Mouse (Mus musculus): ENCODE results near the gene Galnt18.

The Galnt18 gene

DNA sequence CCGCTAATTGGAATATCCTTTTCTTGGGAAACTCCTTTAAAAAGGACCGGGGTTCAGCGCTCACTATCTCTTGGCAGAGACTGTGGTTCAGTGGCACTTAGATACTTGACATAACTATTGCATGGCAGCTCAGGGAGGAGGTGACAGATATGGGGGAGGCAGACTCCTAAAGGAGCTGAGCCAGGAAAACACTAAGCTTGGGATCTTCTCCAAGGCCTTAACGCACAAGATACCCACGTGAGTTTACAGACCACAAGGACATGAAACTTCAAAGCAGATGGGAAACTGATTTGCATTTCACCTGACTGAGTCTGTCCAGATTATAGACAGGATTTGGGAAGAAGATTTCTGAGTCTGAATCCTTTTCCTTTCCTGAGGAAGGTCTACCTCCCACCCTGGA is 141.3 kb downstream of the Galnt18 start:
- in situ Hi-C loops (cut with MboI, MseI), result no loop called here

DNA sequence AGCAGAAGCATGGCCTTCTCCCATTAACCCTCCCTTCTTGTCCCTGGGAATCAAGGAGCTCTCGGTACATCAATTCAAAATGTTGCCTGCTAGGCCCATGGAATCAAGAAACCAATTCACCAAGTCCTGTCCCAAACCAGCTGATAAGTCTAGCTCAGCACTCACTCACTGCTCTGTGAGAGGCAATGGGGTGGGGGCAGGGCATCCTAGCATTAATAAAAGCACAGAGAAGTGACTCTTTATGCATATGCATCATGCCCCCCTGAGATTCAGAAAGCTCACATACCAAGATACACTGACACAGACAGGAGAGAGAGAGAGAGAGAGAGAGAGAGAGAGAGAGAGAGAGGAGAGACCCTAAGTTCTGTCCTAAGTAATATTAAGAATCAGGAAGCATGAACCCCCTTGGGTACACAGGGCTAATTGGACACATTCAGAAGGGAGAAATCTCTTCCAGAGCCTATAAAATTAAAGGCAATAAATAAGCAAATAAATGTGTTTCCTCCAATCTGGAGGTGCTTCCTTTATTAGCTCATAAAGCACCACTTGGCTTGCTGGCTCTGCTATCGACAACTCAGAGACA is 141.8 kb downstream of the Galnt18 start:
- in situ Hi-C loops (cut with MboI, MseI), result no loop called here

DNA sequence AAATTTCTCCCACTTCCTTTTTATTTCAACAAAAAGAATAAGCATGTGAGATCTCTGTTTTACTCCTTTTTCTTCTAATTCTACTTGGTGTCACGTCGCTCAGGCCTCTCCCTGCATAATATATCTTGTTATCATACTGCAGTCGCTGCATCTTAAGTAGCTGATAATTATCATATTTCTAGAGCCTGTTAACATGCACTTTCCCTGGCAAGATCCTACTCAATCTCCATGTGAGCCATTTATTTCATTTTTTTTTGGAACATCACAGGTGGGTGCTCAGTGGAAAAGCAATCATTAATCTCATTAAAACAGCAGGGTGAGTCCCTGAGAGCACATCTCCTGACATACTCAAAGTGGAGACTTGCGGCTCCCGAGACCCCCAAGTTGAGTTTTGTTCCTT is 143.3 kb downstream of the Galnt18 start:
- in situ Hi-C loops (cut with MboI, MseI), result no loop called here

DNA sequence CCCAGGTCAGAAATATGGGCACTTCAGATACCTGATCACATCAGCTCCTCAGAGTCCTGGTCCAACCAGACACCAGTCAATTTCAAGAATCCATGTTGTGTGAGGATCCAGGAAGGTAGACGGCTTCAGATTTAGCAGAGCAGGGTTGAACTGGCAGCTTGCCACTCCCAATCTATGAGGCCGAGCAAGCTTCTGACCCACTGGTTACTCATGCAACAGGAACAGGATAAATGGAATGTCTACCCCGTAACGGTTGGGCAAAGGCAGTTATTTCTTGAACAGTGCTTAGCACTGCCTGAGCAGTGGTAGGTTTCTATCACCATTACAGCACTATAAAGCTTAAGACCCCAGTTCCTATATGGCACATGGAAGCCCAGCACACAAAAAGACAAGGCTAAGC is 148.5 kb downstream of the Galnt18 start:
- in situ Hi-C loops (cut with MboI, MseI), result no loop called here

DNA sequence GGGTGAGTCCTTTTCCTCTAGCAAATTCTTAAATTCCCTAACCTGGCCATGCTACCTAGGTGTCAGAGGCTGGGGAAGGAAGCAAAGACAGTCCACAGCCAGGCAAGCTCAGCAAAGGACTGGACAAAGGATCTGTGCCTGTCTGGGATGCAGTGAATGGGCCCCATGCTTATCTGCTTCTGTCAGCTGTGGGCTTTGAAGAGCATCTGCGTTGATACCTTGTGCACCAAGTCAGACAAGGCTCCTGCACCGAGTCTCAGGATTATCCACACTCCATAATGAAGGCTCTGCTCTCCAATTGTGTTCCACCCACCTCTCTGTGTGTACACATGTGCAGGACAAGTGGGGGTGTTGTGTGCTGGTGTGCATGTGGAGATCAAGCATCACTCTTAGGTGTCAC is 153.5 kb downstream of the Galnt18 start:
- in situ Hi-C loops (cut with MboI, MseI), result no loop called here

GRCm38 (mm10) chr7:111625736-111626135 is 154.0 kb downstream of the Galnt18 start:
- in situ Hi-C loops (cut with MboI, MseI), result no loop called here

GRCm38 (mm10) chr7:111616231-111616937 is 163.4 kb downstream of the Galnt18 start:
- in situ Hi-C loops (cut with MboI, MseI), result no loop called here

DNA sequence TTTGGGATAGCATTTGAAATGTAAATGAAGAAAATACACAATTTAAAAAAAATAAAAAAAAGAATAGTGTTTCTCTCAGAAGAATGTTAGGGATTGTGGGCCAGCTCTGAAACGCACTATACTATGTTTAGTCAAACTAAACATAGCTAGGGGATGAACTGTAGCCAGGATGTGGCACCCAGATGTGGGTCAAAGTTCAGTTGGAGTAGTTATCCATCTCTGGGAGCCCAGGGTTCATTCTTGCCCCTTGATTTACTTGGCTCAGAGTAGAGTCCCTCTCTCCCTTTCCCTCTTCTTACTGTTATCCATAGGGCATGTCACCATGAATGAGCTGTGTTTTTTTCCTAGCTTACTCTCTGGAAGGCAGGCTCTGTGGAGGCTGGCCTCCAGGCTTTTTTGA is 165.3 kb downstream of the Galnt18 start:
- in situ Hi-C loops (cut with MboI, MseI), result no loop called here

DNA sequence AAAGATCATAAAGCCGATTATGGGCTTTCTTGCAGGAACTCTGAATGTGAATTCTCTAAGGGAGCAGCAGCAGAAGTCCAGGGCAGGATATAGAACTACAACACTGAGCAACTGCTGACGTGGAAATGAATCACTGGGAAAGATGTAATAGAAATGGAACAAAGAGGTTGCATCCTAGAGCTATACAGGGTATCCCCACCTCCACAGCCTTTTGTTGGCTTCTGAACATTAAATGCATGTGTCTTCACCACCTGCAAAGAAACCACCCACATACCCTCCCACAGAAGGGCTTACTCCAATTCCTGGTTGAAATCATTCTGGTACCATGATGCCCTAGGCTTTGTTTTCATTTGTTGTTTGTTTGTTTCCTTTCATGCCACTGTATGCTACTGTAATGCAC is 172.3 kb downstream of the Galnt18 start:
- in situ Hi-C loops (cut with MboI, MseI), result no loop called here

DNA sequence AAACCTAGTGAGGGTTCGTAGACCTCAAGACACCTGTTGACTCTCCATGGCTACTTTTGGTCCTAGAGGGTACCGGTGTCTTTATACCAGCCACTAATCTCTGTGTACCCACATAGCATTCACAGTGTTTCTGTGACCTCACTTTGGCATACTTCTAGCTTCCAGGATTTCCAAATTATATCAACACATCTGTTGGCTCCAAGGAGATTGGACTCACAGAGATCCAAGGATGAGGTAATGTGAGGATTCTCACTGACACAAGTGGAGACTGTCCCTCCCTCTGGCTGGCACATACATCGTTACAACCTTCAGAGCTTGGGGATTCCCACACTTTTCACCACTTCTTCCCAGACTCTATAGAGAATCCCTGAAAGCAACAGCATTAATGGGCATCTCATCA is 173.7 kb downstream of the Galnt18 start:
- in situ Hi-C loops (cut with MboI, MseI), result no loop called here

DNA sequence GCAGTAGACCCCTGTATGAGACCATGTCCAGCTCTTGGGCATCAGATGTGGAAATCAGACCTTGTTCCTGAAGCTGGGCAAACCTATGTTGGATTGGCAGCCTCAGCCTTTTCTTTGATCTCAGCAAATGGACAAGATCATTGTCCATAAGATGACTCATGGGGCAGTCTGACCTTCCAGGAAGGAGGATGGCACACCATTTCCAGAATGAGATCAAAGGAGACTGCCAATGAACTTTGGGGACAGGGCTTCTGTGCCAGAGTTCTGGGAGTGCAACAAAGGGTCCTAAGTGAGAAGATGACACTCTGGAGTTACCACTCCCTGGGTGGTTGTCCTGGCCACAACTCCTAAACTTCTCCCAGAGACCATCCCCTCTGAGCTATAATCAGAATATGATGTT is 174.1 kb downstream of the Galnt18 start:
- in situ Hi-C loops (cut with MboI, MseI), result no loop called here

- in situ Hi-C loops (cut with MboI, MseI), result no loop called here
Measured at GRCm38 (mm10) chr7:111604578-111605208, 175.1 kb downstream of the Galnt18 start.

DNA sequence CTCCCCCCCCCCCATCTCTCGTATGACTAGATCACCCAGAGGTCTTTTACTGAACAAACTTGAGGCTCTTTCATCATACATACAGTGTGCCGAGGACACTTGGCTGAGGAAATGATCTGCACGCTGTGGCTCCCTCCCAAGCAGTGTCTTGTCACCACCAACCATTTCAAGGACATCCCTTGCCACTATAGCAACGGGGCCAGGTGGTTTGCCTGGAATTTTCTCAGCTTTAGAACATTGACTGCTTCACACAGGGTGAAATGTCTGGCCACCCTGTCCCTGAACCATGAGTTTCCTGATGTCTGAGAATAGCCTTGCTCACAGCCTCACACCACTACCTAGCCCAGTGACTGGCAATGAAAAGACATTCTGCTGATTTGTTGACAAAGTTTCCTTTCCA is 176.6 kb downstream of the Galnt18 start:
- in situ Hi-C loops (cut with MboI, MseI), result no loop called here

DNA sequence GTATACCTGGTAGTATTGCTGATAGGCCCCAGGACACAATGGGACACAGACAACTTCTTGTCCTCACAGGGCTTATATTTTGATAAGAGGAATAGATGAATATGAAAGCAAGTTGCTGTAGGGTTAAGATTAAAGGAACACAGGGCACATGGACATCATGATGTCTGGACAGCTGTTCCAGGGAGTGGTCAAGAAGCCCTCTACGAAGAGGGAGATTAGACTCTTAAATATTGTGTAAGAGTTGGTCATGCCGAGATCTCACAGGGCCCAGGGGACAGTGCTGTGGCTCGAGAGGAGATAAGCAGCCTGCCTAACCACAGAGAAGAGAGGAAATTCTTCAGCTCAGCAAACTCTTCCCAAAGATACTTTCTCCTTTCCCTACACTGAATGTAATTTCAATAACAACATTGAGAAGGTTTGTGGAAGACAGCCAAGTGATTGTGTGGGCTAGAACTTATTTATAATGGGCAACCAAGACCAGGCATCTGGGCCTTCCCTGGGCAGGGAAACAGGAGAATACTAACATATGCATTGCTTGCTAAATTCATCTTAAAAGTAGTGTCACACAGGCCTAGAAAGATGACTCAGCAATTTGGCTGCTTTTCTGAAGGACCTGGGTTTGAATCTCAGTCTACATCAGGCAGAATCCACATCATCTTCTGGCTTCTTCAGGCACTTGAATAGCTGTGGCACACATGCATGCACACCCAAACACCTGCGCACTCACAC is 178.3 kb downstream of the Galnt18 start:
- in situ Hi-C loops (cut with MboI, MseI), result no loop called here

GRCm38 (mm10) chr7:111600756-111601155 is 179.0 kb downstream of the Galnt18 start:
- in situ Hi-C loops (cut with MboI, MseI), result no loop called here

GRCm38 (mm10) chr7:111593680-111594079 is 186.1 kb downstream of the Galnt18 start:
- in situ Hi-C loops (cut with MboI, MseI), result no loop called here

- in situ Hi-C loops (cut with MboI, MseI), result no loop called here
Measured at GRCm38 (mm10) chr7:111589506-111590125, 190.2 kb downstream of the Galnt18 start.

GRCm38 (mm10) chr7:111588291-111588781 is 191.4 kb downstream of the Galnt18 start:
- in situ Hi-C loops (cut with MboI, MseI), result no loop called here

DNA sequence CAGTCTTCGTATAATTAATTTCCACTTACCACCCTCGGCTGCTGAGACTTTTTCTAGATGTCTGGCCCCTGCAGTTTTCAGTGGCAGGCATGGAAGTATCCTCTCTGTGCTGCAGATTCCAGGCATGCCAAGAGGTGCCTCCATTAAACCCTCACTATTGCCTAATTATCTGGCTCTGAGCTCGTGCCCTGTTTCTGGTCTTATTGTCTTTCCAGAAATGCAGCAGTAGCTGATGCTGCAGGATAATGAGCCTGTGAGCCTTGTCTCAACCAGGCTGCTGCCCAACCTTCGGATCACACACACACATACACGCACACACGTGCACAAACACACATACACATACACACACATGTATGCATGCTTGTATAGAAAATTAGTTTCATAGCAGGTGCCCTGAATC is 199.2 kb downstream of the Galnt18 start:
- in situ Hi-C loops (cut with MboI, MseI), result no loop called here

DNA sequence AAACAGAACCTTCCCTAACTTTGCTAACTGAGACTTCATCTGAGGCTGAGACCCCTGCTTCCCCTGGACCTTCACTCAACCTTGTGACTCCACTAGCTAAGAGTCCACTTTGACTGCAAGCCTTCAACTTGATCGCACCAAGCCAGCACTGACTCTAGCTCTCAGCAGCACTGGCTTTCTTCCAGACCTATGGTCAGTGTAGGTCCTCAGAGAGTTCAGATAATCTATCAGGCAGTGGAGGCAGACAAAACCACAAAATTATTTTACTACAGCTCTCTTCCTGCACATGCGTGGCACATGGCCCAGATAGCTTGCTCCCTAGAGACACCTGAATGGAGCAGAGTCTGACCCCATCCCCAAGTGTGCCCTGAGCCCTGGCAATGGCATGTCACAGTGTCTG is 204.7 kb downstream of the Galnt18 start:
- in situ Hi-C loops (cut with MboI, MseI), result no loop called here

- in situ Hi-C loops (cut with MboI, MseI), result no loop called here
Measured at GRCm38 (mm10) chr7:111572336-111572735, 207.4 kb downstream of the Galnt18 start.

- in situ Hi-C loops (cut with MboI, MseI), result no loop called here
Measured at GRCm38 (mm10) chr7:111566838-111567237, 212.9 kb downstream of the Galnt18 start.

Measured in T-helper 2 cell (primary cell).